16 mouse cellular contexts compared by ENCODE assay signal in the genomic region with DNA sequence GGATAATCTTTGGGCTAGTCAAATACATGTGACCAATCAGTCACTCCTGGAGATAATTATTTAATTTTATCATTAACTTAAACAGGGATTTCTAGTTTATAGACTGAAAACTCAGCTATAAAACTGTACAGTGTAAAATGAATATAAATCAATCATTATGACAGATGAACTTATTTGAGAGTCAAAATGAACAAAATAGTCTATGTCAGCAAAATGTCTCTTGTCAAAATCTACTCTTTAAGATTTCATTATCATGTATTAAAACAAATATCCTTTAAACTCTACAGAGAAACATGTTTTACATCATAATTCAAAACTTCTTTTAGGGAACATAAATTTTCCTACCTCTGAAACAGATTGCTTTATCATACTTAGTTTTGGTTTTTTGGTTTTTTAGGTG.
"Had no signal": no experiment of that assay in that cellular context is flagged by ENCODE, and none has a peak within 500 bp of the region (broad histone marks: within the 10 kb centered on the region; RNA-seq: fewer than 3 reads in every experiment).

No protein-coding gene starts in this region.

- H3K27me3 ChIP-seq: neural tube, embryonic 13.5 days; neural tube, embryonic 15.5 days; stomach, embryonic 15.5 days had no signal

- H3K4me2 ChIP-seq: neural tube, embryonic 13.5 days; neural tube, embryonic 15.5 days; stomach, embryonic 15.5 days had no signal

- H3K36me3 ChIP-seq: neural tube, embryonic 13.5 days; neural tube, embryonic 15.5 days; stomach, embryonic 15.5 days had no signal

- H3K9ac ChIP-seq: neural tube, embryonic 13.5 days; neural tube, embryonic 15.5 days; stomach, embryonic 15.5 days had no signal

- H3K27ac ChIP-seq: neural tube, embryonic 13.5 days; neural tube, embryonic 15.5 days; stomach, embryonic 15.5 days; stomach, postnatal 0 days had no signal

- H3K4me3 ChIP-seq: neural tube, embryonic 13.5 days; neural tube, embryonic 15.5 days; stomach, embryonic 15.5 days had no signal

- DNase-seq: retina, postnatal 1 day; right cerebral cortex, adult 18-20 months; right cerebral cortex, postnatal 14 days; right cerebral cortex, postnatal 25 days; right cerebral cortex, postnatal 4 days; spleen, adult 18-20 months; thymus, adult 18-20 months; thymus, adult 2 months; thymus, postnatal 14 days; thymus, postnatal 25 days; thymus, postnatal 36 days; thymus, postnatal 4 days had no signal

- H3K9me3 ChIP-seq: neural tube, embryonic 13.5 days; neural tube, embryonic 15.5 days; stomach, embryonic 15.5 days had no signal
